Mouse (Mus musculus) cerebellum, adult 11 months (tissue): ENCODE data around the gene Hoxd10.
A peak's percentile ranks its signal among the peaks of the same experiment; 100 is the strongest.

ENCODE experiments used
- DNase-seq: peaks from one replicate; pipeline ENCODE4 v3.0.0; 2022

The Hoxd10 gene

DNA sequence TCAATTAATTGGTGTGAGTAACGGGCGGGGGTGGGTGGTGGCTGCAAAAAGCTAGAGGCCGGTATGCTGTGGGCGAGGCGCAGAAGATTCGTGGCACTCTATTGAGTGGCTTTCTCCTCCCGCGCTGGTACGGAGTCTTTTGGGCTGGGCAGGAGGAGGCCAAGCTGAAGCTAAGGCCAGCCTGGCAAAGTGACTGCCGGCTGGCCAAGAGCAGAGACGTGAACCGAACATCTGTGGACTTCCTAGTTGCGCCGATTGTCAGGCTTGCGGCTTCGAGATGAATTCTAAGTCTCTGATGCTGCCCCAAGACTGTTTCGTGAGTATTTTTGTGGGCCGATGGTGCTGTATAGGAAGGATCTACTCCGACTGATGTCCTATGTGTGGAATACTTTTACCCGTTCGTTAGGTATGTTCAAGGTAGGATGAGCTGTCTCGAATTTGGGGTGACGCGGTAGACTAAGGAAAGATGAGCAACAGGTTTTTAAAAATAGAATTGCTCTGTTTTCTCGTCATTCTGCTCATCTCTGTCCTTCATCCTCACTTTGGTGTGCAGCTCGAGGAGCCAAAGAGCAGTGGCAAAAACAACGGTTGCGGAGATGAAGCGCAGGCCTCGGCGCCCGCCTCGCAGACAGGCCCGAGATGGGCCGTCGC, 24.4 kb upstream of the Hoxd10 start:
- no peak for DNase-seq

DNA sequence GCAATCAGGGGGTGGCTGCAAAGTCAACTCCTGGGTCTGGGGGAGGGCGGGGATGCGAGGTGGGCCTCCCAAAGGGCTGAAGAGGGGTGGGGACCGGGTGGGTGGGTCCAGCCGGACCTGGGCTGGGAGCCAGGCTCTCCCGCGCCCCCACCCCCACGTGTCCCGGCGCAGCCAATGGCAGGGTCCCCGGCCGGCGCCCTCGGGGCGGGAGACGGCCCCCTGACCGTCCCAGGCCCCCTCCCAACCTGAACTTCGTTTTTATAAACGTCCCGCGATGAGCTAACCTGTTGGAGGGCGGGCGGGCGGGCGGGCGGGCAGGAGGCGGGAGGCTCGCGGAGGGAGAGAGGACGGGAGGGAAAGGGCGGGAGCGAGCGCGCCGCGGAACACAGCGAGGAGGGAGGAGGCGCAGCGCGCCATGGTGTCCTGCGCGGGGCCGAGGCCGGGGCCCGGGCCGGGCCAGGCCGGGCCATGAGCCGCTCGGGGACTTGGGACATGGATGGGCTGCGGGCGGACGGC, 23.8 kb upstream of the Hoxd10 start, which contains the start of gene Hoxd13:
Hoxd13 (plus strand) TSS at position 469 of the 516 bp plus-strand sequence.
- no peak for DNase-seq

DNA sequence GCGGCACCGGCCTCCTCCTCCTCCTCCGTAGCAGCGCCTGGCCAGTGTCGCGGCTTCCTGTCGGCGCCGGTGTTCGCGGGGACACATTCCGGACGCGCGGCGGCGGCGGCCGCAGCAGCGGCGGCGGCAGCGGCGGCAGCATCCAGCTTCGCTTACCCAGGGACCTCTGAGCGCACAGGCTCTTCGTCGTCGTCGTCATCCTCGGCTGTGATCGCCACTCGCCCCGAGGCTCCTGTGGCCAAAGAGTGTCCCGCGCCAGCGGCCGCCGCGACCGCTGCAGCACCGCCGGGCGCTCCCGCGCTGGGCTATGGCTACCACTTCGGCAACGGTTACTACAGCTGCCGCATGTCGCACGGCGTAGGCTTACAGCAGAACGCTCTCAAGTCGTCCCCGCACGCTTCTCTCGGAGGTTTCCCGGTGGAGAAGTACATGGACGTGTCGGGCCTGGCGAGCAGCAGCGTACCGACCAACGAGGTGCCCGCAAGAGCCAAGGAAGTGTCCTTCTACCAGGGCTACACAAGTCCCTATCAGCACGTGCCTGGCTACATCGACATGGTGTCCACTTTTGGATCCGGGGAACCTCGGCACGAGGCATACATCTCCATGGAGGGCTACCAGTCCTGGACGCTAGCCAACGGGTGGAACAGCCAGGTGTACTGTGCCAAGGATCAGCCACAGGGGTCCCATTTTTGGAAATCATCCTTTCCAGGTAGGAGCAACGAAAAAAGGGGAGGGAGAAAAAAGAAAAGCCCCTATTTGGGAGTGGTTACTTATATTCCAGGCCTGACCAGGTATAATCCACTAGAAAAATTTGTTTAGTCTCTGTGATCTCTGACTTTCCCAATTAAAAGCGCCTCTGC, 23.1 kb upstream of the Hoxd10 start:
- DNase-seq = no peak

GRCm38 (mm10) chr2:74669230-74669578, 22.5 kb upstream of the Hoxd10 start:
- no peak for DNase-seq

DNA sequence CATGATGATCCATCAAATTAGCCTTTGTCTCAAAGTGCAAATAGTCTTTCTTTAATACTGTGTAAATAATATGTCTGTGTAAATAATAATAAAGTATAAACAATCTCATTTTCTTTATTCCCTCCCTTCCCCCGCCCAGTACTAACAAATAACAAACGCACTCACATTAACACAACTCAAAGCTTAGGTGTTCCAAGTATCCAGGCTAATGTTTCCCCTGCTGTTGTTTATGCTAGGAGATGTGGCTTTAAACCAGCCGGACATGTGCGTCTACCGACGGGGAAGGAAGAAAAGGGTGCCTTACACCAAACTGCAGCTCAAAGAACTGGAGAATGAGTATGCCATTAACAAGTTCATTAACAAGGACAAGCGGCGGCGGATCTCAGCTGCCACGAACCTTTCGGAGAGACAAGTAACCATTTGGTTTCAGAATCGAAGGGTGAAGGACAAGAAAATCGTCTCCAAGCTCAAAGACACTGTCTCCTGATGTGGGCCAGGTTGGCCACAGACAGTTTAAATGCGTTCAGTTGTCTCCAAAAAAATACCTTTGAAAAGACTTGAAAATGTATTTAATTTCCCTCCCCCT, 22.0 kb upstream of the Hoxd10 start:
- DNase-seq = no peak

GRCm38 (mm10) chr2:74670632-74671188, 21.0 kb upstream of the Hoxd10 start:
- no peak for DNase-seq

GRCm38 (mm10) chr2:74671847-74672246, 19.9 kb upstream of the Hoxd10 start:
- DNase-seq = no peak

- peak; percentile 28 for DNase-seq
Measured at GRCm38 (mm10) chr2:74672481-74673362, 19.0 kb upstream of the Hoxd10 start.

DNA sequence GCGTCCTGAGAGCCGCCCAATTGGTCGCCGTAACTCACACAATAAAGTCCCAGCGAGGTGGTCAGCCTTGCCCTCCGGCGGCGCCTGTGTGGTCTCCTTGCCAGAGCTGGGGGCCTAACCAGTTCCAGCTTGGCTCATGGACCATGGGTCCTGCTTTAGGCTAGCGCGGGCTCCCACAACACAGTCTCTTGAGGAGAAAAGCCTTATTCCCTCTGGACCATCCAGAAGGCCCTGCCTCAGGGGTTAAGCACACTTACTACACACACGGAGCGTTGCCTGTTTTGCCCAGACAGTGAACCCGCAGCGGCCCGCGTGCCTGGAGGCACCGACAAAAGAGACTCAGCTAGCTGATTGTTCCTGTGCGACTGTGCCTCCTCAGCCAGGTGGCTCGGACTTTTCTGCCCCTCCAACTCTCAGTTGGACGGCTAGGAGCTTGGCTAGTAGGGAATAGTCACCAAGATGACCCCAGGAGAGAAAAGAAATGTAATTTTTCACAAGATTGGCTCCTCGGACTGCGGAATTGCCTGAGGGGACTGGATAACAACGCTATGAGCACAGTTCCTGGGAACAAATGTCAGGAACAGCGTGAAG, 17.8 kb upstream of the Hoxd10 start:
- no peak for DNase-seq

- DNase-seq = no peak
Measured at GRCm38 (mm10) chr2:74674881-74675665, 16.7 kb upstream of the Hoxd10 start, which contains the start of gene Hoxd12. Gene Hoxd12, plus strand, starts transcription at chr2:74675013.

DNA sequence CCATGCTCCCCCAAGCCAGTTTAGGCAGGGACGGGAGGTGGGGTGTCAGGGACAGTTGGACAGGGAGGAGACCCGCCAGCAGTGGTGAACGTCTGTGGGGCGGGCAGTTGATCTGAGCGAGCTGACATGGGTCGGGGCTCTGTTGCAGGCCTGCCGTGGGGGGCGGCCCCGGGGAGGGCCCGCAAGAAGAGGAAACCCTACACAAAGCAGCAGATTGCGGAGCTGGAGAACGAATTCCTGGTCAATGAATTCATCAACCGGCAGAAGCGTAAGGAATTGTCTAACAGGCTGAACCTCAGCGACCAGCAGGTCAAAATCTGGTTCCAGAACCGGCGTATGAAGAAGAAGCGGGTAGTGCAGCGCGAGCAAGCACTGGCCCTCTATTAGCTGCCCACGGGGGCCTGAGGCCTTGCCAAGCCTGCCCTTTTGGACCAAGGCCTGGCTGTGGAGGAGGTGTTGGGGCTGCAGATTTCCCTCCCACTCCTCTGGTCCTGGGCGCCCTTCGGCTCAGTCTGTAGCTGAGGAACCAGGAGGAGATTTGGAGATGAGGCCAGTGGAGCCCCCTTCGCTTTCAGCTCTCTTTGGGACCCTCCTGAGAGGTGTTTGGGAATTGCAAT, 15.9 kb upstream of the Hoxd10 start:
- DNase-seq = no peak

GRCm38 (mm10) chr2:74676376-74677052, 15.2 kb upstream of the Hoxd10 start:
- no peak for DNase-seq

DNA sequence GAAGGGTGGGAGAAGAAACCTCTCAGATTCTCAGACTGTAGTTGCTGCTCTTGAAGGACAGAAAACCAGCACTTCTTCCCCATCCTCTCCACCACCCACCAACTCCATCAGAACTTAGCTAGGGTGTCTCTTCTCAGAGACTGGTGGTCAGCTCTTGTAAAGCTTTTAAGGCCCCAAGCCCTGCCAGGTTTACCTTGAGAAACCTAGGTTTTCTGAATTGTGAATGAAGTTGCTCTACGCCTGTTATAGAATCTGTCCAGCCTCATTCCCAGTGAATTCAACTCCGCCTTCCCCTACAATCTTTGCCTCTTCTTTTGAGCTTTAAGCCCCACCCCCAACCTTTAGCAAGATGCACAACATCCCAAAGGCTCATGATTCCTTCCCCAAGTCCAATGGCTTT, 14.6 kb upstream of the Hoxd10 start:
- DNase-seq = no peak

DNA sequence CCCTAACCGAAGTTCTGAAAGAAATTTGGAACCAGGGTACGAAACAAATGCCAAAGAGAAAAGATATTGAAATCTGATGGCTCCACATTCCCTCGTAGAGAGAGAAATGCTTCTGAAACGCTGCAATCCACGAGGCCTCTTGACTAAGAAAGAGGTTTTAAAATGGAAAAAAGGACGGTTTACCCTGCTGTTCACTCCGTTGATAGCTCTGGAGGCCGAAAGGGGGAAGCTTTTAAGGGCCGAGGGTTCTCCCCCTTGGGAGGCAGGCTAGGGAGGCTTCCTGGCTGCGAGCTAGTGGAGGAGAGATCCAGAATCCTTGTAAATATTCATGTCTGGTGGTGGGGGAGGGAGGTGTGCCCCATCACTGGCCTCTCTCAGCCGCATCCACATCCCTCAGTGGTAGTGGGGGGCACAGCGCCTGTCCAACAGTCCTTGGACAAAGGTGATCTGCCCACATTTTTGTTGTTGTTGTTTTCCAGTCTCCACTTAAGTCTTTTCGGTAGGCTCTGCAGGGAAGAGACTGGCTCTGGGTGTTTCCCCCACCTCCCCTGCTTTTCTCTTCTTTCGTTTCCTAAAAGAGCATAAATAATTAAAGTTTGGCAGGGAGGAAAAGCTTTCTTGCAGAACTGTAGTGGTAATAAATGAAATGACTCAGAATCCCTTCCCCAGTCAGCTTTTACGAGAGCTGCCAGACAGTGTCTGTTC, 12.7 kb upstream of the Hoxd10 start, which contains the start of gene Hoxd11:
Hoxd11 (plus strand) TSS at position 667 of the 705 bp plus-strand sequence.
- no peak for DNase-seq

DNA sequence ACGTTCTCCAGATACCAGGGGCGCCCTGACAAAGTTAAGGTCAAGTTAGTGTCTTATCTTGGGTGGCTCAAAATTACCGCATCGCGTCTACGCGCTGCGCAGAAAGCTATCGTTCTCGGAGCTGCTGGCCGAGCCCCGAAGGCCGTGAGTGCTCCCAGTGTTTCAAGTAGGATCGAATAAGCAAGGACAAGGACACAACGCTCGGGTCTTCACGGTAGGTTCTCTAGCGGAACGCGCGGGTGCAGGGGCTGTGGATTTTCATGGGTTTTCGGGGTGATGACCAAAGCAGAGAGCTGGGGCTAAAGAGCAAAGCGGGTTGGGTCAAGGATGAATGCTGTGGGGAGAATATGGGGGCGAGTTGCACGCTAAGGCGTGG, 12.1 kb upstream of the Hoxd10 start:
- DNase-seq = no peak

DNA sequence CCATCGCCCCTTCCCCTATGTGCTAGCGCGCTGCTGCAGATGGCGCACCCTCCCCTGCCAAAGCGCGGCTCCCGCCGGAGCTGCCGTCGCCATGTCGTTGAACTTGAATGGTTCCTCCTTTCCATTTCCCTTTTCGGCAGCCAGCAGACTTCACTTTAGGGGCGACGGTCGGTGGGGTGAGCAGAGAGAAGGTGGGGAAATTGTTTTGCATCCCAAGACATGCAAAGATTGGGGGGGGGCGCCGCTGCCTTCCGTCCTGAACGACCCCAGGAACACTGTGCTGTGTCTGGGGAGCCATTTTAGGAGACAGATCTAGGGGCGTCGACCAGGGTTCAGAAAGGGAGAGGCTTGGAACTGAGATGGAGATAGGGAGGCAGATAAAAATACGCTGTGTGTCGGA, 11.7 kb upstream of the Hoxd10 start:
- no peak for DNase-seq

- DNase-seq = no peak
Measured at GRCm38 (mm10) chr2:74680561-74681398, 10.9 kb upstream of the Hoxd10 start.
